Mouse (Mus musculus) heart, embryonic 12.5 days (tissue): ENCODE measurements around the gene Rnf208. TPM values are rescaled to one million over a fixed set of nuclear protein-coding genes. Genes with fewer than 3 reads are reported as not detected.
"Not testable (repeated sequence)": the region's sequence is repeated elsewhere in the genome, so short reads cannot be mapped to it uniquely, and the experiment has no call there.

Experiments used
- ATAC-seq: fragments of 200-750 bp; cut with Nextera tagmentation; 2 replicates; pipeline ENCODE4 v1.8.0; 2017; ENCODE audit warnings: moderate TSS enrichment, moderate library complexity; ENCODE audit not compliant: insufficient number of reproducible peaks, low FRiP score
- H3K27ac ChIP-seq: fragments of 300-500 bp; sonication (generic); 2 replicates; pipeline ENCODE4 v1.5.1; 2016; ENCODE audit warnings: mild to moderate bottlenecking, moderate library complexity; ENCODE audit not compliant: poor library complexity, severe bottlenecking
- H3K27me3 ChIP-seq: fragments of 300-500 bp; sonication (generic); replicated peaks from 2 replicates; pipeline ENCODE4 v1.6.1; 2016; ENCODE audit warnings: mild to moderate bottlenecking, moderate library complexity
- H3K36me3 ChIP-seq: fragments of 300-500 bp; sonication (generic); 2 replicates; pipeline ENCODE4 v1.6.1; 2016; ENCODE audit warnings: mild to moderate bottlenecking, moderate library complexity
- H3K4me1 ChIP-seq: fragments of 300-500 bp; sonication (generic); replicated peaks from 2 replicates; pipeline ENCODE4 v1.6.1; 2016; ENCODE audit warnings: mild to moderate bottlenecking
- H3K4me2 ChIP-seq: fragments of 300-500 bp; sonication (generic); 2 replicates; pipeline ENCODE4 v1.6.1; 2016; ENCODE audit warnings: mild to moderate bottlenecking, moderate library complexity
- H3K4me3 ChIP-seq: fragments of 300-500 bp; sonication (generic); 2 replicates; pipeline ENCODE4 v1.5.1; 2016; ENCODE audit warnings: mild to moderate bottlenecking
- H3K9ac ChIP-seq: fragments of 300-500 bp; sonication (generic); 2 replicates; pipeline ENCODE4 v1.6.1; 2016; ENCODE audit warnings: mild to moderate bottlenecking, moderate library complexity
- H3K9me3 ChIP-seq: fragments of 300-500 bp; sonication (generic); replicated peaks from 2 replicates; pipeline ENCODE4 v1.6.1; 2016; ENCODE audit warnings: mild to moderate bottlenecking, moderate library complexity
- WGBS: fragments of 180-500 bp; shearing (Covaris S2); methylation state at CpG from one replicate; pipeline ENCODE4 v1.1.7; 2016; 5-methylcytosine and 5-hydroxymethylcytosine counted together
- polyA plus RNA-seq: library from polyadenylated mRNA; unstranded; fragments of >200 nt; fragmentation: Nextera tagmentation; extraction: Ambion mirVana; gene quantifications from 2 replicates; pipeline ENCODE4 v1.2.1, GENCODE M21; 2016

Gene Rnf208
- polyA plus RNA-seq, 1 experiment from 2014 or later: 6.5 TPM

- Histone ChIP-seq H3K36me3 (peaks cover 54% of the 10 kb centered on the region), H3K4me1 (peaks cover 17% of the 10 kb centered on the region), H3K9ac (no peak overlapping the region), H3K4me3 (no peak overlapping the region), H3K27ac (no peak overlapping the region), H3K4me2 (no peak overlapping the region), H3K9me3 (no peaks in the 10 kb centered on the region), H3K27me3 (no peaks in the 10 kb centered on the region)
- 78% methylated on average over 1 of the region's 1 CpGs for WGBS
- no peak for ATAC-seq
Measured at GRCm38 (mm10) chr2:25252331-25252730, 10.3 kb downstream of the Rnf208 start.

DNA sequence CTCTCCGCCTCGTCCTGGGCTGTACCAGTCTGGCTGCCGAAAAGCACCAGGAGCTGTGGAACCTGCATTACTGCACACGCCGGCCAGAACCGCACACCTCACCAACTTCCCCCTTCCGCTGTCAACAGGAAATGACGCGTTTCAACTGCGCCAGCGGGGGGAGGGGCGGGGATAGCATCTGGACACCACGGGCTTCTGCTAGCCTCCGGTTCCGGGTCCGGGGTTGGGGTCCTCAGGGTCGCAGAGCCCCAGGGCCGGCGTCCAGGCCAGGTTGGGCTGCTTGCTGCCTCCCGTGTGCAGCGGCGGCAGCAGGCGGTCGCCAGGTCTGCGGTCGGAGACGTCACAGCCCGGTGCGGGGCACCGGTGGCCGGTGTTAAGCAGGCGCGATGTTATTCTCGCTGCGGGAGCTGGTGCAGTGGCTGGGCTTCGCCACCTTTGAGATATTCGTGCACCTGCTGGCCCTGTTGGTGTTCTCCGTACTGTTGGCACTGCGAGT lies 13.3 kb downstream of the Rnf208 start, which contains the start of gene Tmem203:
Gene Tmem203, plus strand, starts transcription at position 156 of the 496 bp plus-strand sequence.
- Histone ChIP-seq H3K4me1 (peaks cover 17% of the 10 kb centered on the region), H3K4me2 (peak within 1 kb of the TSS; percentile 99), H3K27me3 (no peaks in the 10 kb centered on the region), H3K9ac (peak within 1 kb of the TSS; percentile 91), H3K4me3 (peak within 1 kb of the TSS; percentile 71), H3K36me3 (peaks cover 25% of the 10 kb centered on the region), H3K9me3 (no peaks in the 10 kb centered on the region), H3K27ac (peak within 1 kb of the TSS; percentile 55)
- peak; percentile 89 for ATAC-seq
- WGBS: under 1% methylated on average over 39 of the region's 39 CpGs

DNA sequence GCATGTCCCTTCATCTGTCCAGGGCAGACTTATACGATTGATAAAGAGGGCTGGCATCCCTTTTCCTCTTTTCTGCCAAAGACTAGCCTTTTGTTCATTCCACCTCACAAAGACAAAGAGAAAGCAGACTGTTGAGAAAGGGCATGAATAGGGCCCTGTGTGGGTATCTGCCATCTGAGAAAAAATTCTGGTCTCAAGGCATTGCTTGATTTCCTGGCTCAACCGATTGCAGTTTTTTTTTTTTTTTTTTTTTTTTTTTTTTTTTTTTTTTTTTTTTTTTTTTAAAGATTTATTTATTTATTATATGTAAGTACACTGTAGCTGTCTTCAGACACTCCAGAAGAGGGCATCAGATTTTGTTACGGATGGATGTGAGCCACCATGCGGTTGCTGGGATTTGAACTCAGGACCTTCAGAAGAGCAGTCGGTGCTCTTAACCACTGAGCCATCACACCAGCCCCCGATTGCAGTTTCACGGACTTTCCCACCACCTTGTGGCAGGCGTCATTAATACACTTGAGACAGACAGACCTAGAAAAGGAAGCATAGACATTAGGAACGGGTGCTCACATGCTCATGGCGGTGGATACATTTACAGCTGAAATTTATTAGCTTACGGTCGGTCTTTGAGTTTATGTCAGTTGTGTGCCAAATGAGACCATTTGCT lies 14.5 kb downstream of the Rnf208 start:
- peak overlapping the region; percentile 99 for H3K4me2 ChIP-seq
- peaks cover 17% of the 10 kb centered on the region for H3K4me1 ChIP-seq
- not testable (repeated sequence) for H3K9me3 ChIP-seq, ATAC-seq, H3K27ac ChIP-seq, H3K27me3 ChIP-seq
- H3K9ac ChIP-seq: peak overlapping the region; percentile 91
- peaks cover 12% of the 10 kb centered on the region for H3K36me3 ChIP-seq
- 57% methylated on average over 12 of the region's 12 CpGs for WGBS
- peak overlapping the region; percentile 71 for H3K4me3 ChIP-seq

GRCm38 (mm10) chr2:25257250-25257649 lies 15.2 kb downstream of the Rnf208 start:
- H3K4me3 ChIP-seq, H3K4me2 ChIP-seq, H3K9me3 ChIP-seq, H3K9ac ChIP-seq, ATAC-seq, H3K36me3 ChIP-seq, H3K27me3 ChIP-seq, H3K27ac ChIP-seq: not testable (repeated sequence)
- 80% methylated on average over 5 of the region's 5 CpGs for WGBS
- peaks cover 17% of the 10 kb centered on the region for H3K4me1 ChIP-seq

DNA sequence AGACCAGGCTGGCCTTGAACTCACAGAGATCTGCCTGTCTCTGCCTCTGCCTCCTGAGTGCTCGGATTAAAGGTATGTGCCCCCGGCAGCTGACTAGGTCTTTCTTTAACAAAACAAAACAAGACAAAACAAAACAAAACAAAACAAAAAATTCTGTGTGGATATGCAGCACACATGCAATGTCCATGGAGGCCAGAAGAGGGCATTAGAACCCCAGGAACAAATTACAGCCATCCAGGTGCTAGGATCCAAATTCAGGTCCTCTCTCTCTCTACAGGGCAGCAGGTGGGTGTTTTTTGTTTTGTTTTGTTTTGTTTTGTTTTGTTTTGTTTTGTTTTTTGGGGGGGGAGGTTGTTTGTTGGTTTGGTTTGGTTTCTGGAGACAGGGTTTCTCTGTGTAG lies 16.8 kb downstream of the Rnf208 start:
- Histone ChIP-seq H3K9ac (no peak overlapping the region), H3K4me3 (no peak overlapping the region), H3K27me3 (peaks cover 6% of the 10 kb centered on the region), H3K36me3 (no peaks in the 10 kb centered on the region), H3K27ac (no peak overlapping the region), H3K9me3 (no peaks in the 10 kb centered on the region), H3K4me2 (no peak overlapping the region), H3K4me1 (peaks cover 25% of the 10 kb centered on the region)
- no peak for ATAC-seq
- WGBS: 48% methylated on average over 2 of the region's 2 CpGs

DNA sequence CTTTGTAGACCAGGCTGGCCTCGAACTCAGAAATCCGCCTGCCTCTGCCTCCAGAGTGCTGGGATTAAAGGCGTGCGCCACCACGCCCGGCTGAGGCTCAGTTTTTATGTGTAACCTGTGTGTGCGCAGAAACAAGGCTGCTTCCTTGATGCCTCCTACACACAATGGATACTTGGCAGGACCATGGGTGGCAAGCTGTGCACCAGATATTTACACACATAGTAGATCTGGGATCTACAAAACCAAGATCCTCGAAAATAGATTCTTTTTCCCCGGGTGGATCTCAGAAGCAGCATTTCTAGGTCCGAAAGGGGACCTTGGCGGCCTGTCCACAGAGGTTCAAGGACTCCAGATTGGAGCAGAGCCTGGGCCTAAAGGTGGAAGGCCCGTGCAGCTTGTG lies 19.8 kb downstream of the Rnf208 start:
- no peak overlapping the region for H3K27ac ChIP-seq
- H3K4me1 ChIP-seq: peaks cover 34% of the 10 kb centered on the region
- peak overlapping the region; percentile 77 for H3K4me3 ChIP-seq
- no peaks in the 10 kb centered on the region for H3K36me3 ChIP-seq
- H3K9ac ChIP-seq: no peak overlapping the region; the same call in 1 of the 2 replicates
- ATAC-seq: no peak; the same call in 1 of the 2 replicates
- H3K9me3 ChIP-seq: no peaks in the 10 kb centered on the region
- H3K27me3 ChIP-seq: peaks cover 18% of the 10 kb centered on the region
- 45% methylated on average over 12 of the region's 12 CpGs for WGBS
- H3K4me2 ChIP-seq: peak overlapping the region; percentile 93

DNA sequence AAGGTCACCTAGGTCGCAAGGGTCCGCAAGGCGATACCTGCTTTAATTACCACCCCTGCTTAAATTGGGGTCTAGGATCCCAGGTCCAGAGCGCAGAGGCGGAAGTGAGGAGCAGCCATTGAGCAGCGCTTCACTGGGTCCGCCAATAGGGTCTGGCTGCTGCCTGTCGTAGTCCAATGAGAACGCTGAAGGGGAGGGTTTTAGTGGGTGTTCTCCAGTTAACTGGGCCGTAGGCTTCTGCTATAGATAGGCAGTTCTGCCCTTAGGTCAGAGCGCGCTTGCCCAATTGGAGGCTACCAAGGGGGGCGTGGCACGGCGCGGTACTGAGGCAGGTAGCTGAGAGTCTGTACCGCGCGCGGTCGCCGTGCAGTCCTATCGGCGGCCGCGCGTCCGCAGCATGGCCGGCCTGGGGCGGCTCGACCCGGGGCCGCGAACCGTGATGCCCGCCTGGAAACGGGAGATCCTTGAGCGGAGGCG lies 20.3 kb downstream of the Rnf208 start, which contains the start of gene Tprn:
Gene Tprn, plus strand, starts transcription at position 328 of the 477 bp plus-strand sequence.
- peak; percentile 97 for ATAC-seq
- Histone ChIP-seq H3K9ac (peak within 1 kb of the TSS; percentile 74), H3K36me3 (no peaks in the 10 kb centered on the region), H3K4me3 (peak within 1 kb of the TSS; percentile 77), H3K4me2 (peak within 1 kb of the TSS; percentile 93), H3K27me3 (peaks cover 18% of the 10 kb centered on the region), H3K9me3 (no peaks in the 10 kb centered on the region), H3K27ac (no peak within 1 kb of the TSS), H3K4me1 (peaks cover 38% of the 10 kb centered on the region)
- under 1% methylated on average over 39 of the region's 39 CpGs for WGBS

GRCm38 (mm10) chr2:25262795-25263622 lies 21.0 kb downstream of the Rnf208 start:
- peak overlapping the region; percentile 74 for H3K9ac ChIP-seq
- H3K27me3 ChIP-seq: peaks cover 18% of the 10 kb centered on the region
- peak; percentile 12 for ATAC-seq
- H3K4me3 ChIP-seq: peak overlapping the region; percentile 77
- H3K9me3 ChIP-seq: no peaks in the 10 kb centered on the region
- no peak overlapping the region for H3K27ac ChIP-seq
- H3K4me1 ChIP-seq: peaks cover 43% of the 10 kb centered on the region
- under 1% methylated on average over 80 of the region's 82 CpGs for WGBS
- H3K36me3 ChIP-seq: no peaks in the 10 kb centered on the region
- H3K4me2 ChIP-seq: peak overlapping the region; percentile 93

GRCm38 (mm10) chr2:25263623-25264285 lies 21.7 kb downstream of the Rnf208 start:
- 23% methylated on average over 12 of the region's 12 CpGs for WGBS
- Histone ChIP-seq H3K4me3 (peak overlapping the region; percentile 77), H3K9ac (peak overlapping the region; percentile 74), H3K27ac (no peak overlapping the region), H3K9me3 (no peaks in the 10 kb centered on the region), H3K27me3 (peaks cover 18% of the 10 kb centered on the region), H3K4me2 (peak overlapping the region; percentile 93), H3K36me3 (0 out of 2 replicates have a peak, but pooled peaks cover 5% of the 10 kb centered on the region), H3K4me1 (peaks cover 43% of the 10 kb centered on the region)
- ATAC-seq: no peak

DNA sequence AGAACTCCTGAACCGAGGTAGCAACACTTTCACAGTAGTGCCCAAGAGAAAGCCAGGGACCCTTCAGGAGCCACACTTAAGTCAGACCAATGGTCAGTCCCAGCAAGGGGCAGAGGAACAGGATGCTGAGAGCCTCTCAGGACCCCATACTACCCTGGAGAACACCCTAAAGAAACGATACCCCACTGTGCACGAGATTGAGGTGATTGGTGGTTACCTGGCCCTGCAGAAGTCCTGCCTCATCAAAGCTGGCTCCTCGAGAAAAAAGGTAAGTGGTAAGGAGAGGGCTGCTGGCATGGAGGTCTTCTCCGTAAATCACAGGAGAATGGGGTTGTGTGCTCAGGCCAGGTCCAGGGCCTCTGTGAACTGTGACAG lies 22.2 kb downstream of the Rnf208 start:
- peak overlapping the region; percentile 77 for H3K4me3 ChIP-seq
- H3K9me3 ChIP-seq: no peaks in the 10 kb centered on the region
- 77% methylated on average over 5 of the region's 5 CpGs for WGBS

More for the DNA sequence above, 22.2 kb downstream of the Rnf208 start:
- Histone ChIP-seq H3K27me3 (peaks cover 18% of the 10 kb centered on the region), H3K4me2 (peak overlapping the region; percentile 93), H3K4me1 (peaks cover 43% of the 10 kb centered on the region), H3K36me3 (peaks cover 10% of the 10 kb centered on the region), H3K9ac (peak overlapping the region; percentile 17; the same call in 1 of the 2 replicates), H3K27ac (no peak overlapping the region)
- no peak for ATAC-seq
